Mouse (Mus musculus): ENCODE results near the gene Os9. TPM values are rescaled to one million over a fixed set of nuclear protein-coding genes. Genes with fewer than 3 reads are reported as not detected.

Gene Os9
- polyA plus RNA-seq, 1 experiment from 2014 or later, result 100 TPM

- Histone ChIP-seq H3K36me3 (no peaks in the 10 kb centered on the region), H3K9me3 (no peaks in the 10 kb centered on the region), H3K27ac (no peak overlapping the region), H3K27me3 (replicated peaks) (no peaks in the 10 kb centered on the region), H3K4me1 (peaks cover 3% of the 10 kb centered on the region; the same call in 1 of the 2 replicates), H3K4me3 (replicated peaks) (no peak overlapping the region), H3K4me2 (no peak overlapping the region), H3K9ac (no peak overlapping the region)
- WGBS, result 69% methylated on average over 9 of the region's 9 CpGs
- ATAC-seq (ENCODE audit: insufficient read depth, low FRiP score, low read depth), result no peak
Observed at GRCm38 (mm10) chr10:127125210-127126001, 4.5 kb upstream of the Os9 start.

GRCm38 (mm10) chr10:127123436-127123805 is 2.5 kb upstream of the Os9 start:
- Histone ChIP-seq H3K9me3 (no peaks in the 10 kb centered on the region), H3K27me3 (replicated peaks) (no peaks in the 10 kb centered on the region), H3K4me1 (peaks cover 6% of the 10 kb centered on the region; the same call in 1 of the 2 replicates), H3K9ac (no peak overlapping the region), H3K4me3 (replicated peaks) (no peak overlapping the region; the same call in 1 of the 2 replicates), H3K36me3 (peaks cover 5% of the 10 kb centered on the region; the same call in 1 of the 2 replicates), H3K4me2 (peak overlapping the region; percentile 53), H3K27ac (no peak overlapping the region)
- 13% methylated on average over 4 of the region's 4 CpGs for WGBS
- ATAC-seq (ENCODE audit: insufficient read depth, low FRiP score, low read depth), result no peak

GRCm38 (mm10) chr10:127122784-127123435 is 2.0 kb upstream of the Os9 start:
- no peak overlapping the region for H3K9ac ChIP-seq
- H3K4me3 ChIP-seq (replicated peaks), result no peak overlapping the region; the same call in 1 of the 2 replicates
- 12% methylated on average over 13 of the region's 13 CpGs for WGBS

GRCm38 (mm10) chr10:127122018-127122417 is 1.1 kb upstream of the Os9 start:
- Histone ChIP-seq H3K9me3 (no peaks in the 10 kb centered on the region), H3K9ac (no peak overlapping the region), H3K4me1 (peaks cover 6% of the 10 kb centered on the region; the same call in 1 of the 2 replicates), H3K4me2 (no peak overlapping the region), H3K4me3 (replicated peaks) (no peak overlapping the region), H3K36me3 (peaks cover 10% of the 10 kb centered on the region), H3K27ac (no peak overlapping the region), H3K27me3 (replicated peaks) (no peaks in the 10 kb centered on the region)
- ATAC-seq (ENCODE audit: insufficient read depth, low FRiP score, low read depth), result no peak
- WGBS, result 83% methylated on average over 3 of the region's 3 CpGs

More at GRCm38 (mm10) chr10:127122784-127123435, 2.0 kb upstream of the Os9 start:
- Histone ChIP-seq H3K36me3 (peaks cover 5% of the 10 kb centered on the region; the same call in 1 of the 2 replicates), H3K27me3 (replicated peaks) (no peaks in the 10 kb centered on the region), H3K27ac (0 out of 2 replicates have a peak overlapping the region, but pooled peaks have one; percentile 0), H3K9me3 (no peaks in the 10 kb centered on the region), H3K4me1 (peaks cover 6% of the 10 kb centered on the region; the same call in 1 of the 2 replicates), H3K4me2 (peak overlapping the region; percentile 53)
- peak; percentile 53 for ATAC-seq (ENCODE audit: insufficient read depth, low FRiP score, low read depth)

GRCm38 (mm10) chr10:127120301-127121065 is 448 bp downstream of the Os9 start:
- peak; percentile 11; the same call in 1 of the 2 replicates for ATAC-seq (ENCODE audit: insufficient read depth, low FRiP score, low read depth)

GRCm38 (mm10) chr10:127119229-127119628 is 1.7 kb downstream of the Os9 start:
- Histone ChIP-seq H3K4me2 (no peak overlapping the region), H3K9me3 (no peaks in the 10 kb centered on the region), H3K9ac (no peak overlapping the region), H3K4me1 (peaks cover 6% of the 10 kb centered on the region; the same call in 1 of the 2 replicates), H3K27me3 (replicated peaks) (no peaks in the 10 kb centered on the region), H3K36me3 (peaks cover 24% of the 10 kb centered on the region), H3K4me3 (replicated peaks) (no peak overlapping the region), H3K27ac (no peak overlapping the region)
- no peak for ATAC-seq (ENCODE audit: insufficient read depth, low FRiP score, low read depth)
- 89% methylated on average over 10 of the region's 10 CpGs for WGBS

More at GRCm38 (mm10) chr10:127120301-127121065, 448 bp downstream of the Os9 start:
- Histone ChIP-seq H3K36me3 (peaks cover 21% of the 10 kb centered on the region), H3K27me3 (replicated peaks) (no peaks in the 10 kb centered on the region), H3K4me2 (peak overlapping the region; percentile 95), H3K9ac (peak overlapping the region; percentile 77), H3K4me1 (peaks cover 6% of the 10 kb centered on the region; the same call in 1 of the 2 replicates), H3K27ac (no peak overlapping the region), H3K9me3 (no peaks in the 10 kb centered on the region), H3K4me3 (replicated peaks) (peak overlapping the region; percentile 96)
- 4% methylated on average over 34 of the region's 34 CpGs for WGBS

- peaks cover 24% of the 10 kb centered on the region for H3K36me3 ChIP-seq
- H3K4me1 ChIP-seq, result peaks cover 6% of the 10 kb centered on the region; the same call in 1 of the 2 replicates
- H3K4me3 ChIP-seq (replicated peaks), result no peak overlapping the region
- H3K27me3 ChIP-seq (replicated peaks), result no peaks in the 10 kb centered on the region
- 89% methylated on average over 11 of the region's 11 CpGs for WGBS
- H3K4me2 ChIP-seq, result no peak overlapping the region
- no peak overlapping the region for H3K27ac ChIP-seq
- H3K9me3 ChIP-seq, result no peaks in the 10 kb centered on the region
- ATAC-seq (ENCODE audit: insufficient read depth, low FRiP score, low read depth), result no peak
- H3K9ac ChIP-seq, result no peak overlapping the region
Observed at GRCm38 (mm10) chr10:127118470-127118869, 2.5 kb downstream of the Os9 start.

GRCm38 (mm10) chr10:127115068-127115467 is 5.9 kb downstream of the Os9 start:
- Histone ChIP-seq H3K9ac (no peak overlapping the region), H3K36me3 (peaks cover 24% of the 10 kb centered on the region), H3K9me3 (no peaks in the 10 kb centered on the region), H3K4me3 (replicated peaks) (no peak overlapping the region), H3K27ac (no peak overlapping the region), H3K27me3 (replicated peaks) (no peaks in the 10 kb centered on the region), H3K4me2 (no peak overlapping the region), H3K4me1 (no peaks in the 10 kb centered on the region)
- no peak for ATAC-seq (ENCODE audit: insufficient read depth, low FRiP score, low read depth)
- 74% methylated on average over 2 of the region's 2 CpGs for whole genome bisulfite sequencing

- Histone ChIP-seq H3K27ac (no peak overlapping the region), H3K36me3 (peaks cover 24% of the 10 kb centered on the region), H3K9ac (no peak overlapping the region), H3K9me3 (no peaks in the 10 kb centered on the region), H3K4me1 (no peaks in the 10 kb centered on the region), H3K27me3 (replicated peaks) (no peaks in the 10 kb centered on the region), H3K4me2 (no peak overlapping the region), H3K4me3 (replicated peaks) (no peak overlapping the region)
- 83% methylated on average over 11 of the region's 11 CpGs for WGBS
- ATAC-seq (ENCODE audit: insufficient read depth, low FRiP score, low read depth), result no peak
Observed at GRCm38 (mm10) chr10:127114408-127114807, 6.5 kb downstream of the Os9 start.

GRCm38 (mm10) chr10:127111001-127111887 is 9.7 kb downstream of the Os9 start:
- WGBS, result 86% methylated on average over 15 of the region's 15 CpGs
- no peak for ATAC-seq (ENCODE audit: insufficient read depth, low FRiP score, low read depth)

GRCm38 (mm10) chr10:127108262-127108583 is 12.7 kb downstream of the Os9 start:
- H3K4me3 ChIP-seq (replicated peaks), result no peak overlapping the region
- peaks cover 2% of the 10 kb centered on the region; the same call in 1 of the 2 replicates for H3K36me3 ChIP-seq
- ATAC-seq (ENCODE audit: insufficient read depth, low FRiP score, low read depth), result no peak
- WGBS, result 80% methylated on average over 3 of the region's 3 CpGs
- H3K27ac ChIP-seq, result no peak overlapping the region
- H3K4me2 ChIP-seq, result no peak overlapping the region
- H3K4me1 ChIP-seq, result no peaks in the 10 kb centered on the region
- no peaks in the 10 kb centered on the region for H3K27me3 ChIP-seq (replicated peaks)
- no peaks in the 10 kb centered on the region for H3K9me3 ChIP-seq
- H3K9ac ChIP-seq, result no peak overlapping the region

More at GRCm38 (mm10) chr10:127111001-127111887, 9.7 kb downstream of the Os9 start:
- Histone ChIP-seq H3K4me3 (replicated peaks) (no peak overlapping the region), H3K27ac (no peak overlapping the region), H3K4me1 (no peaks in the 10 kb centered on the region), H3K9me3 (no peaks in the 10 kb centered on the region), H3K9ac (no peak overlapping the region), H3K27me3 (replicated peaks) (no peaks in the 10 kb centered on the region), H3K36me3 (0 out of 2 replicates have a peak, but pooled peaks cover 13% of the 10 kb centered on the region), H3K4me2 (no peak overlapping the region)

Measured in stomach, embryonic 15.5 days (tissue).